Mouse (Mus musculus) lung, embryonic 14.5 days (tissue): ENCODE data around the gene Adgrg3. TPM values are rescaled to one million over a fixed set of nuclear protein-coding genes. Genes with fewer than 3 reads are reported as not detected.

Experiments used
- ATAC-seq: fragments of 200-750 bp; cut with Nextera tagmentation; 2 replicates; pipeline ENCODE4 v1.8.0; 2017; ENCODE audit warnings: mild to moderate bottlenecking, moderate TSS enrichment, moderate library complexity; ENCODE audit not compliant: insufficient read depth
- DNase-seq: peaks from one replicate; pipeline ENCODE4 v3.0.0-alpha.2; 2015
- H3K27ac ChIP-seq: fragments of 300-500 bp; sonication (generic); 2 replicates; pipeline ENCODE4 v1.5.1; 2014; ENCODE audit warnings: low read depth, mild to moderate bottlenecking, moderate library complexity
- H3K27me3 ChIP-seq: fragments of 300-500 bp; sonication (generic); 2 replicates; pipeline ENCODE4 v1.6.1; 2014; ENCODE audit warnings: low read length, control low read depth; ENCODE audit not compliant: insufficient read depth
- H3K36me3 ChIP-seq: fragments of 300-500 bp; sonication (generic); 2 replicates; pipeline ENCODE4 v1.6.1; 2014; ENCODE audit warnings: control low read depth; ENCODE audit not compliant: insufficient read depth
- H3K4me1 ChIP-seq: fragments of 300-500 bp; sonication (generic); 2 replicates; pipeline ENCODE4 v1.6.1; 2014; ENCODE audit warnings: antibody characterized with exemption, control low read depth; ENCODE audit not compliant: insufficient read depth
- H3K4me2 ChIP-seq: fragments of 300-500 bp; sonication (generic); 2 replicates; pipeline ENCODE4 v1.6.1; 2014; ENCODE audit warnings: mild to moderate bottlenecking
- H3K4me3 ChIP-seq: fragments of 300-500 bp; sonication (generic); 2 replicates; pipeline ENCODE4 v1.5.1; 2014; ENCODE audit warnings: low read depth, low read length
- H3K9ac ChIP-seq: fragments of 300-500 bp; sonication (generic); 2 replicates; pipeline ENCODE4 v1.6.1; 2014
- H3K9me3 ChIP-seq: fragments of 300-500 bp; sonication (generic); 2 replicates; pipeline ENCODE4 v1.6.1; 2016; ENCODE audit warnings: low read depth, low read length, control low read depth
- CTCF ChIP-seq: IDR thresholded peaks from 2 replicates; pipeline ENCODE4 v1.5.1; 2016; ENCODE audit warnings: antibody characterized with exemption, low read depth
- WGBS: fragments of 180-500 bp; shearing (Covaris S2); extraction: QIAGEN DNeasy Blood & Tissue Kit; methylation state at CpG from one replicate; pipeline ENCODE4 v1.1.7; 2014; 5-methylcytosine and 5-hydroxymethylcytosine counted together
- polyA plus RNA-seq: library from polyadenylated mRNA; unstranded; fragments of >200 nt; fragmentation: Nextera tagmentation; extraction: Ambion mirVana; gene quantifications from 2 replicates; pipeline ENCODE4 v1.2.1, GENCODE M21; 2014

The Adgrg3 gene
- polyA plus RNA-seq, 1 experiment from 2014 or later, result 4.0 TPM

- no peaks in the 10 kb centered on the region for H3K36me3 ChIP-seq
- H3K4me3 ChIP-seq, result no peak overlapping the region; the same call in 1 of the 2 replicates
- no peak for ATAC-seq
- H3K4me2 ChIP-seq, result peak overlapping the region; percentile 18; the same call in 1 of the 2 replicates
- no peak overlapping the region; the same call in 1 of the 2 replicates for H3K9ac ChIP-seq
- no peak for DNase-seq
- H3K9me3 ChIP-seq, result no peaks in the 10 kb centered on the region
- 46% methylated on average over 5 of the region's 5 CpGs for WGBS
- peaks cover 8% of the 10 kb centered on the region for H3K4me1 ChIP-seq
- no peaks in the 10 kb centered on the region for H3K27me3 ChIP-seq
- TF ChIP-seq CTCF, result no peak
- H3K27ac ChIP-seq, result no peak overlapping the region
Observed at GRCm38 (mm10) chr8:94986676-94987075, 30.8 kb upstream of the Adgrg3 start.

DNA sequence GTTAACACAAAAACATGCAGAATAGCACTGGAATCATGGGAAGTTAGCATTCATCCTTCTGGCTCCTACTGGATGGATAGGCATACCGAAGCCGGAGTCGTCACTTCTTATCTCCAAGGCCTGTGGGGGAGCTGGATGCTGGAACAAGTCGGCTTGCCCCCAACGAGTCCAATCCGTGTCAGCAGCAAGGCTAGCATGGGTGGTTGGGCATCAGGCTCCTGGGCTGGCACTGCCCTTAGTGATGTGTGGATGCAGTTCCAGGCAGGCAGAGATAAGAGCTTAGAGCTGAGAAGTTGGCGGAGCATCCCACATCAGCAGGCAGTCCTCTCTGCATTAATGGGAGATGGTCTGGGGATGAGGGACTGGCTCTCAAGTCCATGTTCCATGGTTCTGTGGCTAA is 29.9 kb upstream of the Adgrg3 start:
- no peak for DNase-seq
- Histone ChIP-seq H3K9me3 (no peaks in the 10 kb centered on the region), H3K4me1 (peaks cover 14% of the 10 kb centered on the region), H3K4me3 (no peak overlapping the region), H3K27me3 (no peaks in the 10 kb centered on the region), H3K9ac (no peak overlapping the region), H3K27ac (no peak overlapping the region), H3K4me2 (peak overlapping the region; percentile 18; the same call in 1 of the 2 replicates), H3K36me3 (no peaks in the 10 kb centered on the region)
- TF ChIP-seq CTCF, result no peak
- ATAC-seq, result no peak
- 57% methylated on average over 7 of the region's 7 CpGs for WGBS

DNA sequence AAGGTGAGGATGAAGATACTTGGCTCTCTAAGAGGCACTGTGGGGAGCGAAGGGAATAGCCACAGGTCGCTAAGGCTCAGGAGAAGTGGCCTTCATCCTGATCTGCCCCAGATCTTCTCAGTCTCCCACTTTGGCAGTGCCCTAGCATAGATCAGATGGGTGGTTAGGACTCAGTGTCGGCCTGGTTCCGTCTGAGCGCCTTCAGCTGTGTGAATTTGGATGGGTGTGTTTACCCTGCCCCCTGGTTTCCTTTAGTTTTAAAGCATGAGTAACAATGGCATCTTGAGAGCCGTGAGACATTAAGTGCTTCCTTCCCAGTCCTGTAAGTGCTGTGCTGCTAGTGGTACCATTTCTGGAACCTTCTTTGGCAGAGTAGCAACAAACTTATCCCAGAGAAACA is 28.9 kb upstream of the Adgrg3 start:
- ATAC-seq (no peak), DNase-seq (no peak)
- Histone ChIP-seq H3K9ac (no peak overlapping the region), H3K9me3 (no peaks in the 10 kb centered on the region), H3K27ac (no peak overlapping the region), H3K36me3 (no peaks in the 10 kb centered on the region), H3K27me3 (no peaks in the 10 kb centered on the region), H3K4me2 (no peak overlapping the region), H3K4me1 (peaks cover 17% of the 10 kb centered on the region), H3K4me3 (no peak overlapping the region)
- no peak for TF ChIP-seq CTCF
- 60% methylated on average over 6 of the region's 6 CpGs for WGBS

DNA sequence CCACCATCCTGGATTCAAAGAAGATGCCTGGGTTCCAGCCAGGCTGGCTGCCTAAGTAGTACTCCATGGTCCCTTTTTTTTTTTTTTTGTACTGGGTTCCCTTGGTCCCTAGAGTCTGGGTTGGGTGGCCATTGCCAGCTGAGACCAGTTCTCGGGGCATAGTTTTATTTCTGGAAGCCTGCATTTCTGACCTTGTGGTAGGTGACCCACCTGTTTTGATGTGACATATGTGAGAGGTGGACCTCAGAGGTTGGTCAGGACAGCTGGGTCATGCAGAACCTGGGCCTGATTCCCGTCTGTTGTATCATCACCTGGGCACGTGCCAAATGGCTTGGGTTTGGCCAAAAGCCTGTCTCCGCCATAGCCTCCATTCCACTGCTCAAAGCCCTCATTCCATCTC is 27.8 kb upstream of the Adgrg3 start:
- no peak for ATAC-seq
- no peaks in the 10 kb centered on the region for H3K27me3 ChIP-seq
- no peak overlapping the region for H3K9ac ChIP-seq
- DNase-seq, result no peak
- H3K4me1 ChIP-seq, result peaks cover 13% of the 10 kb centered on the region; the same call in 1 of the 2 replicates
- H3K9me3 ChIP-seq, result no peaks in the 10 kb centered on the region
- no peak overlapping the region for H3K4me2 ChIP-seq
- no peaks in the 10 kb centered on the region for H3K36me3 ChIP-seq
- H3K4me3 ChIP-seq, result no peak overlapping the region
- no peak overlapping the region for H3K27ac ChIP-seq
- no peak for TF ChIP-seq CTCF
- 74% methylated on average over 4 of the region's 4 CpGs for WGBS

- no peaks in the 10 kb centered on the region for H3K9me3 ChIP-seq
- DNase-seq (no peak), ATAC-seq (no peak)
- peaks cover 13% of the 10 kb centered on the region; the same call in 1 of the 2 replicates for H3K4me1 ChIP-seq
- no peak overlapping the region for H3K4me3 ChIP-seq
- WGBS, result 42% methylated on average over 11 of the region's 11 CpGs
- no peaks in the 10 kb centered on the region for H3K36me3 ChIP-seq
- no peak for TF ChIP-seq CTCF
- no peak overlapping the region for H3K27ac ChIP-seq
- H3K9ac ChIP-seq, result no peak overlapping the region
- 0 out of 2 replicates have a peak overlapping the region, but pooled peaks have one; percentile 1 for H3K4me2 ChIP-seq
- no peaks in the 10 kb centered on the region for H3K27me3 ChIP-seq
Observed at GRCm38 (mm10) chr8:94990598-94991453, 26.7 kb upstream of the Adgrg3 start.

GRCm38 (mm10) chr8:94991454-94991994 is 26.0 kb upstream of the Adgrg3 start:
- Histone ChIP-seq H3K4me3 (no peak overlapping the region), H3K27ac (no peak overlapping the region), H3K9me3 (no peaks in the 10 kb centered on the region), H3K27me3 (no peaks in the 10 kb centered on the region), H3K4me1 (peaks cover 13% of the 10 kb centered on the region; the same call in 1 of the 2 replicates), H3K9ac (no peak overlapping the region), H3K4me2 (no peak overlapping the region), H3K36me3 (no peaks in the 10 kb centered on the region)
- DNase-seq (no peak), ATAC-seq (no peak)
- no peak for TF ChIP-seq CTCF
- WGBS, result 74% methylated on average over 9 of the region's 9 CpGs

DNA sequence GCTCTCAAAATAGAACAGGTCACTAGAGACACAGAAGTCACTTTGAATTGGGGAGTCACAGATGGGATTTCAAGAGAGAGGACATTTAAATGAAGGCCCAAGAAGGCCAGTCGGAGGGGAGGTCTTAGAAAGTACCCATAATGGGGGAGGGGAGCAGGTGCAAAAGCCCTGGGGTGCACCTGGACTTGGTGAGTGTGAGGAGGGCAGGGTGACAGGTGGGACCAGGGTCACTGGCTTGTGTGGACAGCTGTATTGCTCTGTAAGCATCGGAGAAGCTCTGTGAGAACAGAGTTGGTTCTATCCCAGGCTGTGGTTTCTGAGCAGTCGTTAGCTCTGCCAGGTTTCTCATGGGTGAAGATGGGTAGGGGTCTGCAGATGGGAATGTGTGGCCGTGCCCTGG is 25.5 kb upstream of the Adgrg3 start:
- Histone ChIP-seq H3K36me3 (no peaks in the 10 kb centered on the region), H3K4me3 (no peak overlapping the region), H3K27me3 (no peaks in the 10 kb centered on the region), H3K27ac (no peak overlapping the region), H3K9me3 (no peaks in the 10 kb centered on the region), H3K4me1 (peaks cover 13% of the 10 kb centered on the region; the same call in 1 of the 2 replicates), H3K4me2 (no peak overlapping the region), H3K9ac (no peak overlapping the region)
- no peak for DNase-seq
- ATAC-seq, result no peak
- 69% methylated on average over 4 of the region's 4 CpGs for WGBS
- no peak for TF ChIP-seq CTCF
